Mouse (Mus musculus) embryonic facial prominence, embryonic 14.5 days (tissue): Measurements from ENCODE around the gene Map2k5. TPM values are rescaled to one million over a fixed set of nuclear protein-coding genes. Genes with fewer than 3 reads are reported as not detected.
A peak's percentile ranks its signal among the peaks of the same experiment; 100 is the strongest.

Source experiments
- ATAC-seq: fragments of 200-750 bp; cut with Nextera tagmentation; 2 replicates; pipeline ENCODE4 v1.8.0; 2017; ENCODE audit warnings: low read depth, moderate number of reproducible peaks, moderate TSS enrichment
- DNase-seq: peaks from one replicate; pipeline ENCODE4 v3.0.0-alpha.2; 2015; ENCODE audit warnings: low spot score
- H3K27ac ChIP-seq: fragments of 300-500 bp; sonication (generic); replicated peaks from 2 replicates; pipeline ENCODE4 v1.5.1; 2014; ENCODE audit warnings: low read depth, mild to moderate bottlenecking, low read length, moderate library complexity
- H3K27me3 ChIP-seq: fragments of 300-500 bp; sonication (generic); replicated peaks from 2 replicates; pipeline ENCODE4 v1.6.1; 2014; ENCODE audit warnings: low read length; ENCODE audit not compliant: control insufficient read depth, insufficient read depth
- H3K36me3 ChIP-seq: fragments of 300-500 bp; sonication (generic); 2 replicates; pipeline ENCODE4 v1.6.1; 2014; ENCODE audit warnings: low read length, mixed read lengths; ENCODE audit not compliant: control insufficient read depth, insufficient read depth
- H3K4me1 ChIP-seq: fragments of 300-500 bp; sonication (generic); 2 replicates; pipeline ENCODE4 v1.6.1; 2014; ENCODE audit warnings: antibody characterized with exemption, low read length; ENCODE audit not compliant: control insufficient read depth, insufficient read depth
- H3K4me2 ChIP-seq: fragments of 300-500 bp; sonication (generic); 2 replicates; pipeline ENCODE4 v1.6.1; 2014; ENCODE audit warnings: low read depth, mild to moderate bottlenecking, low read length, moderate library complexity, mixed read lengths
- H3K4me3 ChIP-seq: fragments of 300-500 bp; sonication (generic); 2 replicates; pipeline ENCODE4 v1.5.1; 2014; ENCODE audit warnings: low read depth, mild to moderate bottlenecking, low read length
- H3K9ac ChIP-seq: fragments of 300-500 bp; sonication (generic); 2 replicates; pipeline ENCODE4 v1.6.1; 2014; ENCODE audit warnings: low read depth, mild to moderate bottlenecking, low read length, moderate library complexity, mixed read lengths
- H3K9me3 ChIP-seq: fragments of 300-500 bp; sonication (generic); 2 replicates; pipeline ENCODE4 v1.6.1; 2016; ENCODE audit warnings: low read length; ENCODE audit not compliant: control insufficient read depth
- WGBS: fragments of 180-500 bp; shearing (Covaris S2); extraction: QIAGEN DNeasy Blood & Tissue Kit; methylation state at CpG from one replicate; pipeline ENCODE4 v1.1.7; 2014; 5-methylcytosine and 5-hydroxymethylcytosine counted together
- polyA plus RNA-seq: library from polyadenylated mRNA; unstranded; fragments of >200 nt; fragmentation: Nextera tagmentation; extraction: Ambion mirVana; gene quantifications from 2 replicates; pipeline ENCODE4 v1.2.1, GENCODE M21; 2014

Map2k5 gene
- polyA plus RNA-seq, 1 experiment from 2014 or later: 31.3 TPM

DNA sequence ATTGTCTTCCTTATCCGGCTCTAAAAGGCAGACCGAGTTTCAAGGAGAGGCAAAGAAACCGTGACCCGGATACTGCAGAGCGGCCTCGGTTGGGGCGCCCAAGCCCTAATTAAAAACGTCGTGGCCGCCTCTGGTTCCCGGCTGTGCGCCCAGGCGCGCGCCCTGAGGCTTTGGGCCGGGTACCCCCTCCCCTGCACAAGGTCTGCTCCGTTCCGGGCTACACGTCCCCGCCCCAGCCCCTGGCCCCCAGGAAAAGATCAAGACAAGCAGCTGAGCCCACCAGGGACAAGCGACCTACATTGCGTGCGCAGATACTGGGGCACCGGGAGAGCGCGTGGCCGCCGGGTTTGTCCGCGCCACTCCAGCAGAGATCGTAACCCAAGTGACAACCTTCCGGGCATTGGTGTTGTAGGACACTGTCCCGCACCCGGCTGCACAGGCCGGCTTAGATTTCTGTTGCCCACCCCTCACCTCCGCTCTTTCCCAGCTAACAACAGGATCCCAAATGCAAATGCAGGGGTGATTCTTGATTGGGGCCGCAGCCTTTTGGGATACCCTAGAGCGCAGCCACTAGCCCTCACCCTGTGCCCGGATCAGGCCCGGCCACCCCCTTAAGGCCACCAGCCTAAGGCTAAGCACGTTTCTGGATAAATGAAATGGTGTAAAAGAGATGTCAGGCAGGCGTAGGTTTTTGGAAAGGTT lies 235.2 kb downstream of the Map2k5 start:
- peak overlapping the region; percentile 32; the same call in 1 of the 2 replicates for H3K4me2 ChIP-seq
- H3K27me3 ChIP-seq: peaks cover 99% of the 10 kb centered on the region
- H3K9ac ChIP-seq: no peak overlapping the region
- ATAC-seq: no peak
- H3K9me3 ChIP-seq: no peaks in the 10 kb centered on the region
- 1% methylated on average over 41 of the region's 42 CpGs for WGBS
- peak overlapping the region; percentile 24 for H3K4me3 ChIP-seq
- H3K36me3 ChIP-seq: no peaks in the 10 kb centered on the region
- peaks cover 14% of the 10 kb centered on the region for H3K4me1 ChIP-seq
- H3K27ac ChIP-seq: no peak overlapping the region
- no peak for DNase-seq

DNA sequence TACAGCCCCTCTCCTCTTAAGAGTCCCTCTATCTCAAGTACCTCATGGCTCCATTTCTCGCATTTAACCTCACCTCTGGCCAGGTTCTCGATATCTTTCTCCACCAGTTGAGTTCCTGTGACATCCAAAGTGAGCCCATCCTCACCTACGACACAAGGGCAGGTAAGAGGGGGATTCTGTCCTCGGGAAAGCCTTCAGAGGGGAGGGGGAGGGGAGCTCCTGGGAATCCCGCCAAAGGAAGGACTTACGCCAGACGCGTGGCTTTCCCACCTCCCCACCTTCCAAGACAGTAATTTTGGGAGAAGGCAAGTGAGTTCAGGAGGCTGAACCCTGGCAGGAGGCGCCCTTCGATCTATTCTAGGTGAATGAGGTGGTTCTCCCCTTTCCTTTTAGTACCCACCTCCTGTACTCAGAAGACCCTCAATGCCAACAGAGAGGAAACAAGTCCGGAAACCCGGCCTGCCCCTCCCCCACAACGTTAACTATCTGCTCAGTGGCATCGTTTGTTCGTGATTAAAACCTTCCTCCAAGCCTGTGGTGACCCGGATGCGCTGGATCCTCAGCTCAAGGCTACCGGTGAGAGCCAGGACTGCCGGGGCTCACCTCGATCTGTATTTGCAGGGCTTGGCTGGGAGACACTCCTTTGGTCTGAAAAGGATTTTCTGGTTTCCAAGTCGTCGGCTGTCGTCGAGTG lies 235.9 kb downstream of the Map2k5 start:
- no peak for DNase-seq
- H3K4me3 ChIP-seq: peak overlapping the region; percentile 24
- H3K36me3 ChIP-seq: no peaks in the 10 kb centered on the region
- H3K27ac ChIP-seq: no peak overlapping the region
- no peak overlapping the region for H3K9ac ChIP-seq
- WGBS: 2% methylated on average over 24 of the region's 24 CpGs
- H3K4me2 ChIP-seq: peak overlapping the region; percentile 32; the same call in 1 of the 2 replicates
- H3K4me1 ChIP-seq: peaks cover 10% of the 10 kb centered on the region
- no peak for ATAC-seq
- peaks cover 99% of the 10 kb centered on the region for H3K27me3 ChIP-seq
- H3K9me3 ChIP-seq: no peaks in the 10 kb centered on the region

DNA sequence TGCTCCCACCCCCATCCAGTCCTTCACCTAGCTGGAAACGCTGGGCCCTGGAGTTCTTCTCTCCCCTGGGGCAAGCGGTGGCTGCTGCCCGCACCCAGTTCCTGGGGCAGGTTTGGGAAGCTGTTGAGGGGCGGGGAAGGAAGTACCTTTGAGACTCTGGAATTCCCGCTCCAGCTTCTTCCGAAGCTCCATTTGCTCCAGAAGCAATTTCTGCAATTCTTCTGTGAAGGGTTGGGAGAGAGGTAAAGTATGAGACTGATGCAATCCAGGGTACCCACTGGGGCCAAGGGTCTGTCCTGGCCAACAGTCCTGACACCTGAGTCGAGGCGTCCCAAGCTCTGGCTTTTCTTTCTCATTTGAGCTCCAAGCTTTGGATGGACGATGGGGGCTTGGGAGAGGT lies 237.5 kb downstream of the Map2k5 start:
- Histone ChIP-seq H3K9me3 (no peaks in the 10 kb centered on the region), H3K4me1 (peaks cover 9% of the 10 kb centered on the region), H3K36me3 (no peaks in the 10 kb centered on the region), H3K4me3 (no peak overlapping the region), H3K9ac (no peak overlapping the region), H3K4me2 (no peak overlapping the region), H3K27me3 (peaks cover 98% of the 10 kb centered on the region), H3K27ac (no peak overlapping the region)
- DNase-seq: no peak
- ATAC-seq: no peak
- WGBS: under 1% methylated on average over 9 of the region's 9 CpGs

DNA sequence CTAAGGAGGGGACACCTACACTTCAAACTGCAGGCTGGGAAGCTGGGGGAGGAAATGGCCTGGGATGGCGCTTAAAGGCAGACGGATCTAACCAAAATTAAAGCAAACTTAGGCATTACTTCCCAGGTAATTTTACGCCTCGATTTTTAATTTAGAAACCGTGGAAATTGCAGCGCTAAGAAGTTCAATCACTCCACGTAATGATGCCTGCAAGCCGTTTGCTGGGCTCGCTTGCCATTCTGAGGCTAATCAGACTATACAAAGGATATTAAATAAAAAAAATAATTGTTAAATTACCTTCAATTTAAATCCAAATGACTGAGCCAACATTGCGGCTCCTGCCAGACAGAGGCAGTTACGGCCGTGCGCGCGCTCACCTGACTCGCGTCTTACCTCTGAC lies 238.0 kb downstream of the Map2k5 start:
- H3K4me3 ChIP-seq: no peak overlapping the region
- DNase-seq (no peak), ATAC-seq (no peak)
- no peak overlapping the region for H3K4me2 ChIP-seq
- H3K4me1 ChIP-seq: peaks cover 9% of the 10 kb centered on the region
- WGBS: 4% methylated on average over 17 of the region's 17 CpGs
- no peaks in the 10 kb centered on the region for H3K36me3 ChIP-seq
- no peaks in the 10 kb centered on the region for H3K9me3 ChIP-seq
- H3K9ac ChIP-seq: no peak overlapping the region
- H3K27me3 ChIP-seq: peaks cover 98% of the 10 kb centered on the region
- no peak overlapping the region for H3K27ac ChIP-seq

DNA sequence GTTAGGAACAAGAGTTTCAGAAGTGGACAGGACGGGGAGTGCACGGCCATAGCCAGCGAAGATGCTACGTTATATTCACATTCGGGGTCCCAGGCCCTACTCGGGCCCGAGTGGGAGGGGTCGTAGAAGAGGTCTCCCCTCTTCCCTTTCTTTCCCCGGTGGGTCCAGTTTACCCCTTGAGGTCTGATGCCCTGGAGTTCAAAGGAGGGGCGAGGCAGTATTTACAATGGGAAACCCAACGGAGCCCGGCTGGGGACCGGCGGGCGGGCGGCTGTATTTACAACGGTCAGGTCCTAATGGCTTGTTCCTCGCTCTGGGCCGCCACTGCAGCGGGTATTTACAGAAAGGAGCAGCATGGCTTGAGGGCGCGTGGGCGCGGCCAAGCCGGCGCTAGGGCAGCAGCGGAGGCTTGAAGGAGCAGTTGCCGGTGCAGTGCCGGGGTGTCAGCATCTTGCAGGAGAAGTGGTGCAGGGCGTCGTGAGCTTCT lies 239.2 kb downstream of the Map2k5 start:
- Histone ChIP-seq H3K27ac (no peak overlapping the region), H3K4me3 (peak overlapping the region; percentile 29), H3K9ac (no peak overlapping the region), H3K4me2 (peak overlapping the region; percentile 44), H3K36me3 (no peaks in the 10 kb centered on the region), H3K4me1 (peaks cover 9% of the 10 kb centered on the region), H3K9me3 (no peaks in the 10 kb centered on the region), H3K27me3 (peaks cover 98% of the 10 kb centered on the region)
- WGBS: 1% methylated on average over 30 of the region's 31 CpGs
- ATAC-seq (no peak), DNase-seq (no peak)

DNA sequence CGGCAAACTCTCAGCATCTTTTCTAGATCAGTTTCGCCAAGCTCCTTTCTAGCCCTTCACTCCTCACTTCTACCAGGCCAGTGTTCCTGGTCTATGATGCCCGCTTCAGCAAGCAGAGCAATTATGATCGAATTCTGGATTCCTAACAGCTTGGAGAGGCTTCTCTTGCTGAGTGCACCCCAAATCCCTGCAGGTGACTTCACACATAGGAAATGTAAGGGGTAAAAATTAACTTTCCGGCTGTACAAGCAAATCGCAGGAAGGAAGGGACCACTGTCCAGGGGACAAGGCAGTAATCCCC lies 240.1 kb downstream of the Map2k5 start:
- Histone ChIP-seq H3K9ac (no peak overlapping the region), H3K4me2 (no peak overlapping the region), H3K4me1 (peaks cover 9% of the 10 kb centered on the region), H3K9me3 (no peaks in the 10 kb centered on the region), H3K27me3 (peaks cover 91% of the 10 kb centered on the region), H3K36me3 (no peaks in the 10 kb centered on the region), H3K27ac (no peak overlapping the region), H3K4me3 (no peak overlapping the region)
- no peak for DNase-seq
- ATAC-seq: no peak
- WGBS: 4% methylated on average over 6 of the region's 6 CpGs

DNA sequence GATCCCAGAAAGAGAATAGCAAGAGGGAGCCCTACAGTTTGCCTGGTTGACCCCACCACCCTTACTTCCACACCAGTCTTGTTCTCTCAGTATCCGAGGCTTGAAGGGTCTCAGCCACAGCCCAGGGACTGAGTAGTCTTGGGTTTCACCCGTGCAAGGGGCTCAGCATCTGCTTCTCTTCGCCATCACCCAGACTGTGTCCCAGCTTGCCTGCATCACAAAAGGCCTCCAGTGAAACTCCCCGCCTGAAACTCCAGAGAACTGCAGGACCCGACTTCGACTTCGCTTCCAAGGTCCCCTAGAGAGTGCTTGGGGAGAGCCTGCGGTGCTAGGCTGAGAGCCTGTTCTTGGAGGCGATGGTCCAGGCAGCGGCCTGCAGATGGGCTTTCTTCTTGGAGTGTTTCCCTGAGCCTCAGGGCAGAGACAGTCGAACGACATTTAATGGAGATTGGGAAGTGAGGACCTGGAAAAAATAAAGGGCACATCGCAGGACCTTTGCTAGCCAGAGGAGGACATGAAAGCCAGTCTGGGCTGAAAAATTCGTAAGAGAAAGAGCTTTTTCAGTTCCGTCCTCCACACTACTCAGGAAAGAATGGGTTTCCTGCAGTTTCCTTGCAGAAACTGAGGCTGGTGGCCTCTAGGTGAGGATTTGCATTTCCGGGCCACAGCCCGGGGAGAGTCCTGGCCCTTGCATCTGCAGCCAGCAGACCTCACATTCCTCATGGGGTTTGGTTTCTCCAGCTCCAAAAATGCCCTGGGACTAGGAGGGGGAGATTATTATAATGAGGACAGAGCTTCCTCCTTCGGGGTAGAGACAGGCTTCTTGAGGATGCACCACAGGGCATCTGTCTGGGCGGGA lies 240.7 kb downstream of the Map2k5 start:
- Histone ChIP-seq H3K27ac (no peak overlapping the region), H3K4me2 (no peak overlapping the region), H3K9me3 (no peaks in the 10 kb centered on the region), H3K9ac (no peak overlapping the region), H3K27me3 (peaks cover 86% of the 10 kb centered on the region), H3K4me3 (no peak overlapping the region), H3K36me3 (no peaks in the 10 kb centered on the region), H3K4me1 (peaks cover 8% of the 10 kb centered on the region)
- no peak for ATAC-seq
- WGBS: 3% methylated on average over 19 of the region's 19 CpGs
- no peak for DNase-seq

DNA sequence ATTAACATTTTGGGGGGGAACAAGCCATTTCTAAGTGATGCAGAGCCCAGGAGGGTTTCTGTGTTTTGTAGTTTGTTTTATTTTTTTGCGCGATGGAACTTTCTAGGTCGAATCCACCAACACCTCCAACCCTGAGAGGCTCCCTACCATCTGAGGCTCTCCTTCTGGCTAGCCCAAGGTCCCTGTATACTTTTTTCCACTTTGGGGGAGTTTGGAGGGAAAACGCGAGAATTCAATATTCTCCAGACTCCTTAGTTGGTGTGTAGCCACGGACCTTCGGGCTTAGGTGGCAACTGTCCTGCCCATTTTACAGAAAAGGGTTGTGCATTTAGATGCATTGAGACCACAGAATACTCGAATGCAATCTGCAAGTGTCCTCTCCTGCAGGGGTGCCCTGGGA lies 241.5 kb downstream of the Map2k5 start:
- ATAC-seq: no peak
- Histone ChIP-seq H3K4me3 (no peak overlapping the region), H3K9me3 (no peaks in the 10 kb centered on the region), H3K36me3 (no peaks in the 10 kb centered on the region), H3K27ac (no peak overlapping the region), H3K9ac (no peak overlapping the region), H3K27me3 (peaks cover 78% of the 10 kb centered on the region), H3K4me2 (peak overlapping the region; percentile 45; the same call in 1 of the 2 replicates), H3K4me1 (peaks cover 6% of the 10 kb centered on the region; the same call in 1 of the 2 replicates)
- DNase-seq: no peak
- 5% methylated on average over 8 of the region's 8 CpGs for WGBS
